Mouse (Mus musculus) right cerebral cortex, postnatal 36 days (tissue): Measurements from ENCODE around the gene Skint5.
"Not testable (repeated sequence)": the region's sequence is repeated elsewhere in the genome, so short reads cannot be mapped to it uniquely, and the experiment has no call there.

ENCODE experiments used
- DNase-seq, 2 experiments: peaks; one replicate each; pipeline ENCODE4 v3.0.0; 2022; ENCODE audit warnings: low spot score in 2 of 2, mixed read lengths in 1 of 2

The Skint5 gene

GRCm38 (mm10) chr4:113999403-113999802, at the start of gene Skint5:
TSS of gene Skint5 (minus strand) at chr4:113999503.
- DNase-seq: no peak

- DNase-seq: no peak
These were observed 42.0 kb downstream of the Skint5 start for GRCm38 (mm10) chr4:113957343-113957742.

- DNase-seq: no peak
These were observed 235.1 kb downstream of the Skint5 start for GRCm38 (mm10) chr4:113764182-113764581.

- no peak for DNase-seq
These were observed 235.6 kb downstream of the Skint5 start for GRCm38 (mm10) chr4:113763684-113764083.

GRCm38 (mm10) chr4:113448230-113448629, 551.1 kb downstream of the Skint5 start:
- DNase-seq: not testable (repeated sequence)
